In the genomic region with DNA sequence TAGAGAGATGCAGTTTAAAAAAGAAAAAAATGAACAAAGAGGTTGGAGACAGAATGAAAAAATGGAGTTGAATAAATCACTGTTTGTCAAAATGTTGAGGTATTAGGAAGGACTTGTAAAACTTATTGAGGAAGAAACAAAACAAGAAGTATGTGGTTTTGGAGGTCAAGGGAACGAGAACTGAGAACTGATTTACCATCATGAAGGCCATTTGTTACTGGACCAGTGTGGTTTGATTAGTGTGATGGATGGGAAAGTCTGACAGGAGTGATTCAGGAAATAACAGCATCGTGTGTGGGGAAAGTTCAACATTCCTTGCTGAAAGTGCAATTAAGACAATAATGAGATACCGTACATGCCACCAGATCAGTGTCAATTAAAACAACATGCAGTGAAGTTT, we compare ENCODE assay signal across 22 mouse cellular contexts.
DNase-seq lines count a peak whose midpoint lies in the region; ATAC-seq lines count a peak whose summit lies in the region.
"Had no signal": no experiment of that assay in that cellular context is flagged by ENCODE, and none has a peak within 500 bp of the region (broad histone marks: within the 10 kb centered on the region; RNA-seq: fewer than 3 reads in every experiment).

No protein-coding gene starts in this region.

- no peaks in the 10 kb centered on the region for H3K27me3 ChIP-seq in midbrain, embryonic 16.5 days (ENCODE audit: control insufficient read depth, insufficient read depth, low read depth, low read length)
- H3K27me3 ChIP-seq: embryonic facial prominence, embryonic 12.5 days; forebrain, embryonic 12.5 days; hindbrain, embryonic 12.5 days had no signal

- no peaks in the 10 kb centered on the region for H3K4me1 ChIP-seq in midbrain, embryonic 16.5 days (ENCODE audit: control insufficient read depth, insufficient read depth, low read length)
- H3K4me1 ChIP-seq: embryonic facial prominence, embryonic 12.5 days; forebrain, embryonic 12.5 days; heart, embryonic 10.5 days; hindbrain, embryonic 12.5 days had no signal

- no peak overlapping the region for H3K4me3 ChIP-seq in midbrain, embryonic 16.5 days (ENCODE audit: low read depth, low read length)
- H3K4me3 ChIP-seq: embryonic facial prominence, embryonic 12.5 days; forebrain, embryonic 12.5 days; heart, embryonic 10.5 days; hindbrain, embryonic 12.5 days had no signal

- H3K36me3 ChIP-seq in midbrain, embryonic 16.5 days (ENCODE audit: control insufficient read depth, insufficient read depth, low read length): no peaks in the 10 kb centered on the region
- H3K36me3 ChIP-seq: embryonic facial prominence, embryonic 12.5 days; forebrain, embryonic 12.5 days; heart, embryonic 10.5 days; hindbrain, embryonic 12.5 days had no signal

- H3K9me3 ChIP-seq in midbrain, embryonic 16.5 days (replicated peaks; ENCODE audit: control insufficient read depth, low read length, poor library complexity, severe bottlenecking): no peaks in the 10 kb centered on the region
- H3K9me3 ChIP-seq: embryonic facial prominence, embryonic 12.5 days; forebrain, embryonic 12.5 days; heart, embryonic 10.5 days; hindbrain, embryonic 12.5 days had no signal

- no peak overlapping the region for H3K9ac ChIP-seq in midbrain, embryonic 16.5 days (ENCODE audit: low read depth, low read length)
- H3K9ac ChIP-seq: embryonic facial prominence, embryonic 12.5 days; forebrain, embryonic 12.5 days; hindbrain, embryonic 12.5 days had no signal

- H3K4me2 ChIP-seq in midbrain, embryonic 16.5 days (ENCODE audit: low read length): no peak overlapping the region
- H3K4me2 ChIP-seq: embryonic facial prominence, embryonic 12.5 days; forebrain, embryonic 12.5 days; hindbrain, embryonic 12.5 days had no signal

- DNase-seq in lung, postnatal 36 days: peak; percentile 18
- no peak for DNase-seq in lung, postnatal 4 days
- DNase-seq in A20 (ENCODE audit: low read depth, low spot score): peak; percentile 1
- no peak for DNase-seq in frontal cortex, postnatal 36 days (ENCODE audit: low spot score in 2 of 2)
- DNase-seq: adrenal gland, adult 8-10 months; cerebellum, adult 11 months; cerebellum, adult 8-10 months; cerebellum, postnatal 14 days; gastrocnemius, postnatal 36 days; heart, adult 18-20 months; heart, postnatal 10 days; heart, postnatal 4 days had no signal

- ATAC-seq in common myeloid progenitor, adult 5-6 weeks (replicated peaks; ENCODE audit: low read depth, poor library complexity, severe bottlenecking): peak; percentile 36; the same call in 1 of the 2 replicates
- peak; percentile 52 for ATAC-seq in megakaryocyte progenitor cell, adult 5-6 weeks (replicated peaks; ENCODE audit: poor library complexity)
- ATAC-seq in midbrain, embryonic 16.5 days: no peak
- ATAC-seq: forebrain, embryonic 16.5 days; hindbrain, embryonic 16.5 days; inflammation-experienced regulatory T-cells, adult 6 months had no signal

- 84% methylated on average over 3 of the region's 3 CpGs for WGBS in midbrain, embryonic 16.5 days

- H3K27ac ChIP-seq in midbrain, embryonic 16.5 days (ENCODE audit: low read length): no peak overlapping the region
- H3K27ac ChIP-seq: embryonic facial prominence, embryonic 12.5 days; forebrain, embryonic 12.5 days; heart, embryonic 10.5 days; hindbrain, embryonic 12.5 days had no signal

Comparison
In these comparisons a context has a peak if more than half of its experiments do, and no peak if none do; other contexts are left out.
1. DNase-seq: peak in lung, postnatal 36 days (single experiment) and A20 (single experiment); none in lung, postnatal 4 days (0 of 2) and frontal cortex, postnatal 36 days (0 of 2).